Mouse (Mus musculus): ENCODE data around the gene Hrg. TPM values are rescaled to one million over a fixed set of nuclear protein-coding genes. Genes with fewer than 3 reads are reported as not detected.
"Not testable (repeated sequence)": the region's sequence is repeated elsewhere in the genome, so short reads cannot be mapped to it uniquely, and the experiment has no call there.

The Hrg gene
- polyA plus RNA-seq, 1 experiment from 2014 or later: not detected

GRCm38 (mm10) chr16:22953069-22953468, 2.2 kb downstream of the Hrg start:
- 47% methylated on average over 4 of the region's 4 CpGs for WGBS
- H3K9ac ChIP-seq (ENCODE audit: low read depth, low read length): no peak overlapping the region
- ATAC-seq: no peak
- H3K4me2 ChIP-seq (ENCODE audit: low read length): no peak overlapping the region
- H3K27me3 ChIP-seq (replicated peaks; ENCODE audit: control insufficient read depth, insufficient read depth, low read length): no peaks in the 10 kb centered on the region
- no peaks in the 10 kb centered on the region for H3K9me3 ChIP-seq (ENCODE audit: control insufficient read depth, low read length)
- H3K36me3 ChIP-seq (ENCODE audit: control insufficient read depth, insufficient read depth, low read length): no peaks in the 10 kb centered on the region
- H3K4me1 ChIP-seq (ENCODE audit: control insufficient read depth, insufficient read depth, low read depth, low read length): no peaks in the 10 kb centered on the region
- H3K27ac ChIP-seq (ENCODE audit: low read depth, low read length): no peak overlapping the region
- H3K4me3 ChIP-seq (ENCODE audit: low read length): no peak overlapping the region

GRCm38 (mm10) chr16:22955397-22956084, 4.7 kb downstream of the Hrg start:
- WGBS: 35% methylated on average over 13 of the region's 13 CpGs
- H3K4me1 ChIP-seq (ENCODE audit: control insufficient read depth, insufficient read depth, low read depth, low read length): no peaks in the 10 kb centered on the region
- no peaks in the 10 kb centered on the region for H3K36me3 ChIP-seq (ENCODE audit: control insufficient read depth, insufficient read depth, low read length)
- no peak overlapping the region for H3K9ac ChIP-seq (ENCODE audit: low read depth, low read length)
- H3K4me3 ChIP-seq (ENCODE audit: low read length): no peak overlapping the region
- no peak overlapping the region for H3K27ac ChIP-seq (ENCODE audit: low read depth, low read length)
- peak overlapping the region; percentile 14 for H3K4me2 ChIP-seq (ENCODE audit: low read length)
- no peaks in the 10 kb centered on the region for H3K27me3 ChIP-seq (replicated peaks; ENCODE audit: control insufficient read depth, insufficient read depth, low read length)
- no peaks in the 10 kb centered on the region for H3K9me3 ChIP-seq (ENCODE audit: control insufficient read depth, low read length)
- ATAC-seq: no peak

GRCm38 (mm10) chr16:22956085-22956439, 5.2 kb downstream of the Hrg start:
- H3K9ac ChIP-seq (ENCODE audit: low read depth, low read length): no peak overlapping the region
- no peaks in the 10 kb centered on the region for H3K4me1 ChIP-seq (ENCODE audit: control insufficient read depth, insufficient read depth, low read depth, low read length)
- H3K4me2 ChIP-seq (ENCODE audit: low read length): peak overlapping the region; percentile 14
- H3K9me3 ChIP-seq (ENCODE audit: control insufficient read depth, low read length): no peaks in the 10 kb centered on the region
- ATAC-seq: no peak
- H3K27me3 ChIP-seq (replicated peaks; ENCODE audit: control insufficient read depth, insufficient read depth, low read length): no peaks in the 10 kb centered on the region
- WGBS: 67% methylated on average over 11 of the region's 11 CpGs
- no peaks in the 10 kb centered on the region for H3K36me3 ChIP-seq (ENCODE audit: control insufficient read depth, insufficient read depth, low read length)
- H3K27ac ChIP-seq (ENCODE audit: low read depth, low read length): no peak overlapping the region
- no peak overlapping the region for H3K4me3 ChIP-seq (ENCODE audit: low read length)

- Histone ChIP-seq H3K4me2 (ENCODE audit: low read length) (no peak overlapping the region), H3K4me3 (ENCODE audit: low read length) (no peak overlapping the region), H3K27ac (ENCODE audit: low read depth, low read length) (no peak overlapping the region), H3K36me3 (ENCODE audit: control insufficient read depth, insufficient read depth, low read length) (no peaks in the 10 kb centered on the region), H3K9me3 (ENCODE audit: control insufficient read depth, low read length) (no peaks in the 10 kb centered on the region), H3K27me3 (replicated peaks; ENCODE audit: control insufficient read depth, insufficient read depth, low read length) (no peaks in the 10 kb centered on the region), H3K9ac (ENCODE audit: low read depth, low read length) (no peak overlapping the region), H3K4me1 (ENCODE audit: control insufficient read depth, insufficient read depth, low read depth, low read length) (no peaks in the 10 kb centered on the region)
- no peak for ATAC-seq
- WGBS: 95% methylated on average over 8 of the region's 8 CpGs
Measured at GRCm38 (mm10) chr16:22961073-22961472, 10.2 kb downstream of the Hrg start.

GRCm38 (mm10) chr16:22962256-22962655, 11.4 kb downstream of the Hrg start:
- Histone ChIP-seq H3K4me2 (ENCODE audit: low read length) (no peak overlapping the region), H3K4me3 (ENCODE audit: low read length) (no peak overlapping the region), H3K9me3 (ENCODE audit: control insufficient read depth, low read length) (no peaks in the 10 kb centered on the region), H3K27ac (ENCODE audit: low read depth, low read length) (no peak overlapping the region), H3K27me3 (replicated peaks; ENCODE audit: control insufficient read depth, insufficient read depth, low read length) (no peaks in the 10 kb centered on the region), H3K4me1 (ENCODE audit: control insufficient read depth, insufficient read depth, low read depth, low read length) (no peaks in the 10 kb centered on the region), H3K9ac (ENCODE audit: low read depth, low read length) (no peak overlapping the region), H3K36me3 (ENCODE audit: control insufficient read depth, insufficient read depth, low read length) (no peaks in the 10 kb centered on the region)
- 81% methylated on average over 5 of the region's 5 CpGs for WGBS
- no peak for ATAC-seq

GRCm38 (mm10) chr16:22963293-22963692, 12.4 kb downstream of the Hrg start:
- no peaks in the 10 kb centered on the region for H3K27me3 ChIP-seq (replicated peaks; ENCODE audit: control insufficient read depth, insufficient read depth, low read length)
- no peak for ATAC-seq
- H3K36me3 ChIP-seq (ENCODE audit: control insufficient read depth, insufficient read depth, low read length): no peaks in the 10 kb centered on the region
- H3K4me3 ChIP-seq (ENCODE audit: low read length): no peak overlapping the region
- H3K4me1 ChIP-seq (ENCODE audit: control insufficient read depth, insufficient read depth, low read depth, low read length): no peaks in the 10 kb centered on the region
- no peak overlapping the region for H3K4me2 ChIP-seq (ENCODE audit: low read length)
- H3K9ac ChIP-seq (ENCODE audit: low read depth, low read length): no peak overlapping the region
- no peaks in the 10 kb centered on the region for H3K9me3 ChIP-seq (ENCODE audit: control insufficient read depth, low read length)
- no peak overlapping the region for H3K27ac ChIP-seq (ENCODE audit: low read depth, low read length)

GRCm38 (mm10) chr16:22967383-22968030, 16.6 kb downstream of the Hrg start:
- no peak overlapping the region for H3K27ac ChIP-seq (ENCODE audit: low read depth, low read length)
- no peaks in the 10 kb centered on the region for H3K4me1 ChIP-seq (ENCODE audit: control insufficient read depth, insufficient read depth, low read depth, low read length)
- no peaks in the 10 kb centered on the region for H3K27me3 ChIP-seq (replicated peaks; ENCODE audit: control insufficient read depth, insufficient read depth, low read length)
- no peak overlapping the region for H3K4me2 ChIP-seq (ENCODE audit: low read length)
- H3K9me3 ChIP-seq (ENCODE audit: control insufficient read depth, low read length): no peaks in the 10 kb centered on the region
- no peak for ATAC-seq
- no peak overlapping the region for H3K9ac ChIP-seq (ENCODE audit: low read depth, low read length)
- 74% methylated on average over 1 of the region's 1 CpGs for WGBS
- H3K4me3 ChIP-seq (ENCODE audit: low read length): no peak overlapping the region
- H3K36me3 ChIP-seq (ENCODE audit: control insufficient read depth, insufficient read depth, low read length): no peaks in the 10 kb centered on the region

- ATAC-seq; H3K27me3 ChIP-seq (replicated peaks; ENCODE audit: control insufficient read depth, insufficient read depth, low read length); H3K9ac ChIP-seq (ENCODE audit: low read depth, low read length); H3K4me2 ChIP-seq (ENCODE audit: low read length); H3K4me3 ChIP-seq (ENCODE audit: low read length); H3K9me3 ChIP-seq (ENCODE audit: control insufficient read depth, low read length); H3K36me3 ChIP-seq (ENCODE audit: control insufficient read depth, insufficient read depth, low read length); H3K27ac ChIP-seq (ENCODE audit: low read depth, low read length); H3K4me1 ChIP-seq (ENCODE audit: control insufficient read depth, insufficient read depth, low read depth, low read length): not testable (repeated sequence)
- 92% methylated on average over 3 of the region's 3 CpGs for WGBS
Measured at GRCm38 (mm10) chr16:22996951-22997350, 46.1 kb downstream of the Hrg start.
